Mouse (Mus musculus) c-Kit-negative CD71-positive TER-119-positive erythroid progenitor cells, embryonic 14.5 days (primary cell): ENCODE data around the gene Tmem253.

Experiments
- DNase-seq: peaks from one replicate; pipeline ENCODE4 v3.0.0-alpha.2; 2013; ENCODE audit warnings: low read depth, low spot score

Gene Tmem253

GRCm38 (mm10) chr14:52006771-52007170 is 8.7 kb upstream of the Tmem253 start:
- no peak for DNase-seq

DNA sequence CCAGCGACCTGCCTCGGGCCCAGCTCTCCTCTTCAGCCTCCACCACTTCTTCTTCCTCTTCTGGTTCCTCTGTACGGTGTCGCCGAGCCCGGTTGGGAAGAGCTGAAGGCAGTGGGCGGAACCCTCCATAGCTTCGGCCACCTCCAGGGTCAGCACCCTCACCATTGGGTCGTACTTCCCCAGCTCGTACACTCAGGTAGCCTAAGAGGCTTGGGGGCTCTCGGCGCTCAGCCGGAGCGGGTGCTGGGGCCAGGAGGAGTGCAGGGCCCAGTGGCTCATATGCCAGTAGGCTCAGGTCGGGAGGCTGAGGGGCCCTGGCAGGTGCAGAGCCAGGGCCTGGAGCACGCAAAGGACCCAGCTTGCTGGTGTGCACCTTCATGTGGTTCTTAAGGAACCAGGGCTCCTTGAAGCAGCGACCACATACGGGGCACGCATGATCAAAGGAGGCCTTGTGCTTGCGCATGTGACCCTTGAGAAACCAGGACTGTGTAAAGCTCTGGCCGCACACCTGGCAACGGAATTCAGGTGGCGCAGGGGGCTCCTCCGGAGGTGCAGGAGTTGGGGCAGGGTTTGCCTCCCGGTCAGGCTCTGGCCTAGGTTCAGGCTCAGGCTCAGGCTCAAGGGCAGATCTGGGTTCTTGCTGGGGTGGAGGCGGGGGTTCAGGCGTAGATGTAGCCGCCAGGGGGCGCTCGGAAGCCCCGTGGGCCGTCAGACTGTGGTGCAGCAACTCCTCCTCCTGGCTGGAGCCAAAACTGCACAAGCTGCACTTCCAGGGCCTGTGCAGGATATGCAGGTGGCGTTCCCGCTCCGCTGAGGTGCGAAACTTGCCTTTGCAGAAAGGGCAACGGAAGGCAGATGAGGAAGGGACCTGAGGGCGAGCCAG is 6.9 kb upstream of the Tmem253 start:
- DNase-seq, result peak; percentile 62

- no peak for DNase-seq
These were observed 6.1 kb upstream of the Tmem253 start for GRCm38 (mm10) chr14:52009361-52009760.

GRCm38 (mm10) chr14:52009841-52010240 is 5.6 kb upstream of the Tmem253 start:
- no peak for DNase-seq

DNA sequence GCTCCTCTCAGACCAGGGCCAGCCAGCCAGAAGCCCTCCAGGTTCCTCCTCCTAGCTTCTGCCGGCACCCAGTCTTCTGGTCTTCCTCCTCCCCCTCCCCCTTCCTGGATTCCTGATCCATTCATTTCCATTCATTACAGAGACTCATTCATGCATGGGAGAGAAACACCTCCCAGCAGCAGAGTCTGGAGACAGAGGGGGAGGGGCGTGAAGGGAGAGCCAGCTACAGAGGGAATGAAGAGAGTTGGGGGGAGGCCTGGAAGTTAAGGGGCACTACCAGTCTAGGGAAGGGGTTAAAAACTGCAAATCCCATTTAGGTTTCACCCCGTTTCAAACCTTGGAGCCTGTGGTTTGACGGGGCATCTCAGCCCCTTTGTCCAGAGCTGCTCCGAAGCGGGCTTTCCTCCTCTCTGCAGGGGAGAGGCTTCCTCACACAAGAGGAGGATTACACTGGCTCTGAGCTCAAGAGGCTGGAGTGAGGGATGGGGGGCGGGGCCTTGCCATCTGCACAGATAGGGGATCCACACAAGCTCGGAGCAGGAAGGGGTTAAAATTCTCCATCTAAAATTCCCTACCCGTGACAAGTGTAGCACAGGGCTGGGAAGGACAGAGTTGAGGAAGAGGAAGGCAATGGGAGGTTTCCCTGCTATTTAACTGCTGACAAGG is 4.9 kb upstream of the Tmem253 start:
- no peak for DNase-seq

- no peak for DNase-seq
These were observed 3.8 kb upstream of the Tmem253 start for GRCm38 (mm10) chr14:52011683-52012082.

- no peak for DNase-seq
These were observed 3.4 kb upstream of the Tmem253 start for GRCm38 (mm10) chr14:52012085-52012484.

DNA sequence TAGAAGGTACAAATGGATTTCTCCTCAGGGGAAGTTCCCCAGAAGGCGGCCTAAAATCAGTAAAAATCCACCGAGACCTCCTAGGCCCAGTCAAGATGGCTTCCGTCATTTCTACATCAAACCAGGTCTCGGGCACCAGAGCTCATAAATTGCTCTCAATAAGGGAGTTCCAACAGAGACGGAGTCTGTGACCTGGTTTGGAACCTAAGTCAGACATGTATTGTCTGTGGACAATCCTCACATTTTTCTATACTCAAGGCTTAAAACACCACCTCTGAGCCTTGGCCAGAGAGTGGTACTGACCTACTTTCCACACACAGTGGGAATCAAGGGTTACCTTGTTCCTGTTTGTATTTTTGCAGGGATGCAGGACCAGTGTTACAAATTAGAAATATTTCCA is 2.9 kb upstream of the Tmem253 start:
- no peak for DNase-seq

- DNase-seq, result no peak
These were observed 2.3 kb upstream of the Tmem253 start for GRCm38 (mm10) chr14:52013021-52013610.

GRCm38 (mm10) chr14:52013771-52014219 is 1.7 kb upstream of the Tmem253 start:
- DNase-seq, result no peak

GRCm38 (mm10) chr14:52014271-52014760 is 1.1 kb upstream of the Tmem253 start:
- no peak for DNase-seq

- no peak for DNase-seq
These were observed 622 bp upstream of the Tmem253 start for GRCm38 (mm10) chr14:52014761-52015311.

DNA sequence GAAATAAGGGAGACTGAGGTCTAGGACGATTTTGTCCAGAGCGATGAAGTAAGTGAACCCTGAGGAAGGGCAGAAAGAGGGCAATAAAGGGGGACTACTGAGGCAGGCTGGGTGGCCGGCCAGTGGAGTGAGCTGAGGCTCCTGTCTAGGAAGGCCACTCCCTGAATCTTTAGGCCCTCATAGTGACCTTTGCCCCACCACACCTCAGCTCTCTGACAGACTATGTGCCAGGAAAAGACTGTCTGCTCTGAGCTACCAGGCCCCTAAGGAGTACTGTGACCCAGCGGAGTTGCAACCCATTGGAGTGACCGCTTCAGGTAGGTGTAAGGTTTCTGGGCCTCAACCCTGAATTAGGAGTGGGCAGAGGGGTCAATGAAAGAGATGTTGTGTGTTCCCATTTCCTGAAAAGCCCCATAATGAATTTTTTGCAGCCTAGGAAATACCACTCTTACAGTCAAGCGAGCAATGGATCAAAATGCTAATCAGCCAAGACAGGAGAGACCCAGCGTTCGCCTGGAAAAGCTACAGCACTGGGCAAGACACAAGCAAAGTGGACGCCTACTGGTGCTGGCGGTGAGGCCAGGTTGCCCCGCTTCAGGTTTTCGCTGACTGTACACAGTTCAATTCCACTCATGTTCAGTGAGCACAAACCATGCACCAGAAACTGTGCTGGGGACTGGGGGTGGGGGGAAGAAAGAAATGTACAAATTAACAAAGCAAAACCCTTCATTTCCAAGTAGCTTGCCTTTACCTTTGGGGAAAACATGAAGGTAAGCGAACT is 1.4 kb downstream of the Tmem253 start:
- no peak for DNase-seq

DNA sequence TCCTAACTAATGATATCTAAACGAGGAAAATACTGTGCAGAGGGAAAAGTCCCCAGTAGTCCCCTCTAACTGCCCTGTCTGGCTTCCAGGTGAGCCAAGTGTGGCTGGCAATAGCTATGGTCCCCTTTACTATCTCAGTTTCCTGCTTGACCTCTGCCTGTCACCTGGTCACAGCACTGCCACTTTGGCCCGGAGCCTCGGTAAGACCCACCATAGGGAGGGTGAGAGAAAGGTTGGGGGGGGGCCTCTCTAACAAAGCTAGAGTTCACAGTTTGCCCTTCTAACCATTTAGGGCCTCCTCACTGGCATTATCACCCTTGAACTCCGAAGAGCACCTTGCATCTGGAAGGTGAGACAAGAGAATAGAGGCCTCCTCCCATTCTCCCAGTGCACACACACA is 2.2 kb downstream of the Tmem253 start:
- no peak for DNase-seq

- DNase-seq, result no peak
These were observed 3.0 kb downstream of the Tmem253 start for GRCm38 (mm10) chr14:52018248-52019050.

DNA sequence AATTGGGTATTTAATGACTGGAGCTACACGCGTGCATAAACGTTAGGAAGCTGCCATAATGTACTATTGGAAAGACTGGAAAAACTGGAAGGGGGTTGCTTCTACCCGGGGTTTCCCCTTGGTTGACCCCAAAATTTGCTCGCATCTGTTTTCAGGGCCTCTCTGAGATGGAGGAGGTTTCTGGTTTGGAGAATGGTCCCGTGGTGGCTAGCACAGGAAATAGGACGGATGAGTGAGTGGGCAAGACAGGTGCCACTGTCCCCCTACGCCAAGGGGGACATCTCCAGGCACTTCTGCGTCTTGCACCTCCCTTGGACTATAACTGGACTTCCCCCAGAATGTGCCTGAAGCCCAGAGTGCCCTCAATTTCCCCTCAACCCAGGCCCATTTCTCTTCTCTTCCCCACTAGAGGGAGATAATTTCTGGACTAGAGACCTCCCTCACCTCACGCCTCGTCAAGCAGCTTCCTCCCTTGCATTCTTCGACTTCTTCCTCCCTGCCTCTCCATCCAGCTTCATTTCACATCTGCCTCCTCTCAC is 3.7 kb downstream of the Tmem253 start:
- DNase-seq, result no peak

DNA sequence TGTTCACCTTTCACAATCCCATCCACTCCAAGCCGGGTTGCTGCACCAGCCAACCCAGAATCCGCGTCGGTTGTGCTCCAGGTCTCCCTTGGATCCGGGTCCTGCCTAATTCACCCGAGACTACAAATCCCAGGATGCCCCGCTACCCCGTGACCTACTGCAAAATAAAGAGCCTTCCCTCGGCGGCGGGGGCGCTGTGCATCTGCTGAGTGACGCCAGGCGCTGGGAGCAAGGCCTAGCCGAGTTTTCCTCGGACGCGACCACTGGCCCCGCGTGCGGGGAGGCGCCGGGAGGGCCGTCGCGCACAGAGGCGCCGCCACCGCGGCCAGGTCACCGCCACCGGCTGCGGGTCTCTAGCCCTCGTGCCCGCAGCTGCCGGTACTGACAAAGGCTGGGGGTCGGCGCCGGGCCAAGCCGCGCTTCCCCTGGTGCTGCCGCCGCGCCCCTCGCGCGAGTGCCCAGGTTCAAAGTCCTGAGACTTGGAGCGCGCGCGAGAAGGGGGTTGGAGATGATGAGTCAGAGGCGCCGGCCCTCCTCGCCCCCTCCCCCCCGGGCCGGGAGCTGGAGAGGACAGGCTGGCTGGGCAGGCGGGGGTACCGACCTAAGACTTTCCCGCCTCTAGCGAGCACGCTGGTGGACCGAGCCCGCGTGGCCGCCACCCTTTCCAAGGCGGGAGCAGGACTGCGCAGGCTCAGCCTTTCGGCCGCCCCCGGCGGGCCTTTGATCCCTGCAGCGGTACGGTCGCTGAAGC is 4.3 kb downstream of the Tmem253 start:
- peak; percentile 73 for DNase-seq

GRCm38 (mm10) chr14:52020486-52021137 is 5.2 kb downstream of the Tmem253 start, which contains the start of gene Zfp219:
Gene Zfp219, minus strand, starts transcription at chr14:52020733.
- DNase-seq, result peak; percentile 57

- DNase-seq, result no peak
These were observed 5.7 kb downstream of the Tmem253 start for GRCm38 (mm10) chr14:52021138-52021529.
